Mouse (Mus musculus): ENCODE results near the gene Erp27.

DNA sequence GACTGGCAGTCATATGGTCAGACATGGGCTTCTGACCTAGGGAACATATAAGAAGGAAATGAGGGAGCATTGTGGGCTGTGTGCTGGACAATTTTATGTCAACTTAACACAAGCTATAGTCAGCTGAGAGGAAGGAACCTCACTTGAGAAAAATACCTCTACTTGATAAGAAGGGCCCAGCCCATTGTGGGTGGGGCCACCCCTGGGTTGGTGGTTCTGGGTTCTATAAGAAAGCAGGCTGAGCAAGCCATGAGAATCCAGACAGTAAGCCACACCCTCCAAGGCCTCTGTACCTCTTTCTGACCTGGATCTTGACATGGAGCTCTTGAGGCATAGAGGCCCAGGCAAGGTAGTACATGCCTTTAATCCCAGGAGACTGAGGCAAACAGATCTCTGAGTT is 21.4 kb upstream of the Erp27 start:
- no peak for TF ChIP-seq CTCF (conservative IDR thresholded peaks at IDR 0.05; ENCODE audit: low read length)
- no peak for TF ChIP-seq NANOG (IDR thresholded peaks at IDR 0.05; ENCODE audit: borderline replicate concordance, low read length)
- no peak for TF ChIP-seq POU5F1 (IDR thresholded peaks at IDR 0.05; ENCODE audit: borderline replicate concordance, low read length)
